Mouse (Mus musculus): ENCODE measurements at regions not wholly inside any gene's neighbourhood (a gene's known extent, or its start where the extent isn't known, plus 50 kb on each side); places are given as distances from the start of the nearest gene placed in this dataset.
A peak's percentile ranks its signal among the peaks of the same experiment; 100 is the strongest.

GRCm38 (mm10) chr15:31141750-31142149 lies 82.4 kb upstream of the Dap start:
- Histone ChIP-seq H3K4me3 (replicated peaks) (no peak overlapping the region), H3K36me3 (replicated peaks) (no peaks in the 10 kb centered on the region), H3K27ac (no peak overlapping the region), H3K4me1 (no peaks in the 10 kb centered on the region), H3K9ac (no peak overlapping the region), H3K9me3 (no peaks in the 10 kb centered on the region), H3K4me2 (no peak overlapping the region), H3K27me3 (no peaks in the 10 kb centered on the region)
- 84% methylated on average over 4 of the region's 4 CpGs for WGBS
- ATAC-seq (ENCODE audit: low FRiP score) = no peak

- Histone ChIP-seq H3K9ac (no peak overlapping the region), H3K27ac (no peak overlapping the region), H3K4me3 (replicated peaks) (no peak overlapping the region), H3K27me3 (no peaks in the 10 kb centered on the region), H3K4me2 (no peak overlapping the region), H3K36me3 (replicated peaks) (no peaks in the 10 kb centered on the region), H3K4me1 (peaks cover 4% of the 10 kb centered on the region; the same call in 1 of the 2 replicates), H3K9me3 (no peaks in the 10 kb centered on the region)
- 82% methylated on average over 10 of the region's 10 CpGs for WGBS
- no peak for ATAC-seq (ENCODE audit: low FRiP score)
Observed at GRCm38 (mm10) chr15:31148251-31149145, 75.6 kb upstream of the Dap start.

DNA sequence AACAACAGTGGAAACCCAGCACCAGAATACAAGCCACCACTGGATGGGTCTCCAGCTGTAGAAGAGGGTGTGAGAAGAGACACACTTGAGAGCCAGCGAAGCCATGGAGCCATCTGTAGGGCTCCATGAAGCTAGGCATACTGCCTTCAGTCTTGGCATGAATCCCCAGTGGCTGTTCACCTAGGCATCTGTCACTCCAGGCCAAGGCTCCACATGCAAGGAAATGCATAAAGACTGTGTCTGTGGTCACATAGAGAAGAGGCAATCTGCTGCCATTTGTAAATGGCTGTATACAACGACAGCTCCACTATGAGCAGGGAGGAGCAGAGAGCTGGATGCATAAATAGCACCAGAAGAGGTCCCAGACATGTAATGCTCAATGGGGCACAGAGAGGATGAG lies 74.3 kb upstream of the Dap start:
- peaks cover 4% of the 10 kb centered on the region; the same call in 1 of the 2 replicates for H3K4me1 ChIP-seq
- H3K27ac ChIP-seq = no peak overlapping the region
- no peaks in the 10 kb centered on the region for H3K36me3 ChIP-seq (replicated peaks)
- no peak overlapping the region for H3K4me3 ChIP-seq (replicated peaks)
- H3K9ac ChIP-seq = no peak overlapping the region
- H3K9me3 ChIP-seq = no peaks in the 10 kb centered on the region
- no peak overlapping the region for H3K4me2 ChIP-seq
- ATAC-seq (ENCODE audit: low FRiP score) = 0 out of 2 replicates have a peak, but pooled peaks have one; percentile 11
- 92% methylated on average over 2 of the region's 2 CpGs for WGBS
- no peaks in the 10 kb centered on the region for H3K27me3 ChIP-seq

- H3K27ac ChIP-seq = no peak overlapping the region
- peak; percentile 79; the same call in 1 of the 2 replicates for ATAC-seq (ENCODE audit: low FRiP score)
- peak overlapping the region; percentile 24 for H3K4me2 ChIP-seq
- no peaks in the 10 kb centered on the region for H3K27me3 ChIP-seq
- H3K36me3 ChIP-seq (replicated peaks) = no peaks in the 10 kb centered on the region
- whole genome bisulfite sequencing = 34% methylated on average over 21 of the region's 21 CpGs
- no peak overlapping the region for H3K4me3 ChIP-seq (replicated peaks)
- H3K4me1 ChIP-seq = peaks cover 4% of the 10 kb centered on the region; the same call in 1 of the 2 replicates
- no peak overlapping the region for H3K9ac ChIP-seq
- no peaks in the 10 kb centered on the region for H3K9me3 ChIP-seq
Observed at GRCm38 (mm10) chr15:31150546-31151471, 73.3 kb upstream of the Dap start.

DNA sequence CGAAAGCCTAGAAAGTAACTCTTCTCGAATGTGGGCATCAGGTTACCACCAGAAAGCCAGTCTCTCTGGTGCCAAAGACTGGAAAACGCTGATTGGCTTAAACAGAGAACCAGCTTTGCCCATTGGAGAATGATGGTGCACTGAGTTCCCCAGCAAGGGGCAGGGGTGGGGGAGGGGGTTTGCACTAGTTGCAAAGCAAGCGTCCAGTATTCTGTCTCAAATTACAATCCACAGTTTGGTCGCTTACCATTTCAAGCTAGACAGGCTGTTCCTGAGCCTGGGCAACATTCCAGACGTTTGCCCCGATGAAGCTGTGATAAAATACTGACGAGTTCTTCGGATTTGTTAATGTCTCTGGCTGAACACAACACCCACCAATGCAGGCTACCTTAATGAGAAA lies 69.0 kb upstream of the Dap start:
- no peak overlapping the region for H3K4me2 ChIP-seq
- peaks cover 4% of the 10 kb centered on the region; the same call in 1 of the 2 replicates for H3K4me1 ChIP-seq
- no peaks in the 10 kb centered on the region for H3K9me3 ChIP-seq
- no peak overlapping the region for H3K27ac ChIP-seq
- H3K27me3 ChIP-seq = no peaks in the 10 kb centered on the region
- ATAC-seq (ENCODE audit: low FRiP score) = no peak
- H3K4me3 ChIP-seq (replicated peaks) = no peak overlapping the region
- H3K36me3 ChIP-seq (replicated peaks) = no peaks in the 10 kb centered on the region
- WGBS = 68% methylated on average over 9 of the region's 9 CpGs
- no peak overlapping the region for H3K9ac ChIP-seq

DNA sequence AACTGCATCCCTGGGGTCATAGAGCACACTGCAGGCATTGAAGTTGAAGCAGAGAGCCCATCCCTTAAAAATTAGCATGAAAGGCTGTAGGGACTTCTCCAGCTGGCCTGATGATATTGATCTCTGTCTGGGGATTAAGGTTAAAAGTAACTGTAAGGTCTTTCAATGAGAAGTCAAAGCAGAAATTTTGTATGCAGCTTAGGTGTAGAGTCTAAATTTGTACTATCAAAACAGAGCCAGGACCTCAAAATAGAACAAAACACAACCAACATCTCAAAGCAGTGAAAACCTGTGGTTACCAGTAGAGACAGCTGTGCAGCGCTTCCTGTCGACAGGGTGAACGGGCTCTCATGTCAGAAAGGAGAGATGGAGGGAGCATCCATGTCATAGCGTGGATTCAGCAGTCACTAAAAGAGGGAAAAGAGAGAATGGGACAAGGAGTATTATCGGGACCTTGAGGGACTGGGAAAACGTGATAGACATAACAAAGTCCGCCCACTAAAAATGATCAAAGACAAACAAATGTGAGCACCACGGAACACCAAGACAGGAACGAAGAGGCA lies 57.5 kb upstream of the Dap start:
- H3K9me3 ChIP-seq = no peaks in the 10 kb centered on the region
- H3K27ac ChIP-seq = no peak overlapping the region
- H3K4me2 ChIP-seq = no peak overlapping the region
- no peak overlapping the region for H3K4me3 ChIP-seq (replicated peaks)
- no peak for ATAC-seq (ENCODE audit: low FRiP score)
- H3K27me3 ChIP-seq = no peaks in the 10 kb centered on the region
- no peak overlapping the region for H3K9ac ChIP-seq
- no peaks in the 10 kb centered on the region for H3K36me3 ChIP-seq (replicated peaks)
- no peaks in the 10 kb centered on the region for H3K4me1 ChIP-seq
- 85% methylated on average over 9 of the region's 9 CpGs for WGBS

GRCm38 (mm10) chr15:31167506-31167905 lies 56.6 kb upstream of the Dap start:
- 88% methylated on average over 4 of the region's 5 CpGs for WGBS
- Histone ChIP-seq H3K4me3 (replicated peaks) (no peak overlapping the region), H3K27ac (no peak overlapping the region), H3K27me3 (no peaks in the 10 kb centered on the region), H3K9ac (no peak overlapping the region), H3K4me1 (no peaks in the 10 kb centered on the region), H3K4me2 (no peak overlapping the region), H3K36me3 (replicated peaks) (no peaks in the 10 kb centered on the region), H3K9me3 (no peaks in the 10 kb centered on the region)
- no peak for ATAC-seq (ENCODE audit: low FRiP score)

- H3K27me3 ChIP-seq = no peaks in the 10 kb centered on the region
- WGBS = 84% methylated on average over 9 of the region's 9 CpGs
- no peak overlapping the region for H3K4me2 ChIP-seq
- no peaks in the 10 kb centered on the region for H3K4me1 ChIP-seq
- H3K4me3 ChIP-seq (replicated peaks) = no peak overlapping the region
- H3K27ac ChIP-seq = no peak overlapping the region
- no peaks in the 10 kb centered on the region for H3K36me3 ChIP-seq (replicated peaks)
- ATAC-seq (ENCODE audit: low FRiP score) = no peak
- H3K9me3 ChIP-seq = no peaks in the 10 kb centered on the region
- no peak overlapping the region for H3K9ac ChIP-seq
Observed at GRCm38 (mm10) chr15:31168191-31168590, 55.9 kb upstream of the Dap start.

GRCm38 (mm10) chr15:31173309-31174115 lies 50.6 kb upstream of the Dap start:
- Histone ChIP-seq H3K9me3 (no peaks in the 10 kb centered on the region), H3K27ac (no peak overlapping the region), H3K4me3 (replicated peaks) (no peak overlapping the region), H3K36me3 (replicated peaks) (no peaks in the 10 kb centered on the region), H3K4me1 (no peaks in the 10 kb centered on the region), H3K27me3 (no peaks in the 10 kb centered on the region), H3K9ac (no peak overlapping the region), H3K4me2 (no peak overlapping the region)
- 55% methylated on average over 6 of the region's 6 CpGs for WGBS
- ATAC-seq (ENCODE audit: low FRiP score) = no peak

Data from forebrain, embryonic 12.5 days (tissue).